Mouse (Mus musculus) forebrain, embryonic 14.5 days (tissue): ENCODE results near the gene Sap30. TPM values are rescaled to one million over a fixed set of nuclear protein-coding genes. Genes with fewer than 3 reads are reported as not detected.
A peak's percentile ranks its signal among the peaks of the same experiment; 100 is the strongest.

Source experiments
- ATAC-seq: fragments of 200-750 bp; cut with Nextera tagmentation; 2 replicates; pipeline ENCODE4 v1.8.0; 2017; ENCODE audit warnings: mild to moderate bottlenecking, moderate library complexity
- DNase-seq: peaks from one replicate; pipeline ENCODE4 v3.0.0-alpha.2; 2015; ENCODE audit warnings: low spot score
- H3K27ac ChIP-seq: fragments of 300-500 bp; sonication (generic); 2 replicates; pipeline ENCODE4 v1.5.1; 2014; ENCODE audit warnings: low read depth, mild to moderate bottlenecking, control low read depth, low read length, moderate library complexity
- H3K27me3 ChIP-seq: fragments of 300-500 bp; sonication (generic); replicated peaks from 2 replicates; pipeline ENCODE4 v1.6.1; 2014; ENCODE audit warnings: low read length, control low read depth, mixed read lengths; ENCODE audit not compliant: control insufficient read depth, insufficient read depth
- H3K36me3 ChIP-seq: fragments of 300-500 bp; sonication (generic); 2 replicates; pipeline ENCODE4 v1.6.1; 2014; ENCODE audit warnings: low read length, control low read depth; ENCODE audit not compliant: control insufficient read depth, insufficient read depth
- H3K4me1 ChIP-seq: fragments of 300-500 bp; sonication (generic); 2 replicates; pipeline ENCODE4 v1.6.1; 2014; ENCODE audit warnings: antibody characterized with exemption, low read length, control low read depth; ENCODE audit not compliant: control insufficient read depth, insufficient read depth
- H3K4me2 ChIP-seq: fragments of 300-500 bp; sonication (generic); 2 replicates; pipeline ENCODE4 v1.6.1; 2014; ENCODE audit warnings: mild to moderate bottlenecking, control low read depth, low read length
- H3K4me3 ChIP-seq: fragments of 300-500 bp; sonication (generic); 2 replicates; pipeline ENCODE4 v1.5.1; 2014; ENCODE audit warnings: low read depth, low read length, control low read depth
- H3K9ac ChIP-seq: fragments of 300-500 bp; sonication (generic); 2 replicates; pipeline ENCODE4 v1.6.1; 2014; ENCODE audit warnings: mild to moderate bottlenecking, low read length, control low read depth, moderate library complexity
- H3K9me3 ChIP-seq: fragments of 300-500 bp; sonication (generic); replicated peaks from 2 replicates; pipeline ENCODE4 v1.6.1; 2016; ENCODE audit warnings: low read length, control low read depth, mixed read lengths; ENCODE audit not compliant: control insufficient read depth
- WGBS: fragments of 180-500 bp; shearing (Covaris S2); extraction: QIAGEN DNeasy Blood & Tissue Kit; methylation state at CpG from one replicate; pipeline ENCODE4 v1.1.7; 2014; 5-methylcytosine and 5-hydroxymethylcytosine counted together
- polyA plus RNA-seq: library from polyadenylated mRNA; unstranded; fragments of >200 nt; fragmentation: Nextera tagmentation; extraction: Ambion mirVana; gene quantifications from 2 replicates; pipeline ENCODE4 v1.2.1, GENCODE M21; 2014

Sap30 gene
- polyA plus RNA-seq, 1 experiment from 2014 or later: 91.1 TPM

DNA sequence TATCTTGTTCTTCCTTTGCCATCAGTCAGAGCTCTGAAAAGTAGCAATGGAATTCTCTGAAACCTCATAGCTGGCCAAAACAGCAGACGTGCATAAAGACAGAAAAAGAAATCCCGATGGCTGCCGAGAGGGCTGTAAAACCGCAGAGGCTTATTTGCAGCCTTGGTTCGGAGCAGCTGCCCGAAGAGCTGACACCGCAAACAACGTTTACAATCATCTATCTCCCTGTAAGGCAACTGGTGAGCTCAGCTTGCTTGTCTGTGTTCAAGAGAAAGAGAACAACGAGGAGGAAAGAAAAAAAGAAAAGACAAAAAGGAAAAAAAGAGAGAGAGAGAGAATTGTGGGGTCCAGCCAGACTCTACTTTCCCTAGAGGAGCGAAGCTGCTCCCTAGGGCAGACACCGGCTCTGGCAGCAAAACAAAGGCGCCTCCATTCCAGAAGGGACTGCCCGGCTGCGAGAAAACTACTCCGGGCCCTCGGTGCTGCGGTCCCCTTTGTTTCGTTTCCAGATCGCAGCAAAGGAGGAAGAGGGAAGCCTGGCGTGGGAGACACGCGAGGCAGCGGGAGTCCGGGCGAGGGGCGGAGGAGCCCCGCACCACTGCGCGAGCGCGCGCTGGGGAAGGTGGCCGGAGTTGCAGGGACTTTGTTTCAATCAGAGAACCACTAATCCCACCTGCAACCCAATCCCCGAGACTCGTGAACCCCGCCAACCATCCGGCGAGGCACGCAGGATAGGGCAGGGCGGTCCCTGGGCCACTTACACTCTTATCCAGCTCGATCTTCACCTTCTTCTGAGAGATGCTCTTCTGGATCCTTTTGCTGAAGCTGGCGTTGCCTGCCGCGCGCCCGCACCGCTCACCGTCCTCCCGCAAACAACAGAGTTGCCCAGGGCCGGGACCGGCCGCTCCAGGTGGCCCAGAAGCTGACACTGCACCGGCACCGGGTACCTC lies 894 bp downstream of the Sap30 start:
- Histone ChIP-seq H3K27me3 (no peaks in the 10 kb centered on the region), H3K27ac (peak overlapping the region; percentile 99), H3K36me3 (peaks cover 14% of the 10 kb centered on the region), H3K4me3 (peak overlapping the region; percentile 92), H3K4me1 (peaks cover 8% of the 10 kb centered on the region), H3K9me3 (no peaks in the 10 kb centered on the region), H3K9ac (peak overlapping the region; percentile 98), H3K4me2 (peak overlapping the region; percentile 67)
- DNase-seq (peak; percentile 73), ATAC-seq (peak; percentile 58)
- under 1% methylated on average over 54 of the region's 54 CpGs for WGBS

DNA sequence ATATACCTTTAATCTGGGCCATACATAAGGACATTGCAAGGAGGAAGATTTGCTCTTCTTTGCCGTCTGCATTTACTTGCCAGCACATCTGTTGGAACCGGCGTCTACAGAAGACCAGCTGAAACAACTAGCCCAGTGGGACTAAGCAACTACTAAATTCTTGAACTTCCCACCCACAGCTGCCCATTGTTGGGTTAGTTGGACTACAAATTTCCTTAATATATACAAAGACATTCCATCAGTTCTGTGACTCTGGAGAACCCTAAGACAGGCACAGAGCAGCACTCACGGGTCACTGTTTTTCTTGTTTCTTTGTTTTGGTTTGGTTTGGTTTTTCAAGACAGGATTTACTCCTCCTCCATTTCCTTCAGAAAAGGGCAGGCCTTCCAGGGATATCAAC lies 7.1 kb downstream of the Sap30 start:
- H3K4me3 ChIP-seq: no peak overlapping the region
- ATAC-seq: no peak
- H3K9ac ChIP-seq: no peak overlapping the region
- H3K4me1 ChIP-seq: peaks cover 6% of the 10 kb centered on the region
- H3K9me3 ChIP-seq: no peaks in the 10 kb centered on the region
- no peaks in the 10 kb centered on the region for H3K27me3 ChIP-seq
- no peak for DNase-seq
- H3K36me3 ChIP-seq: peaks cover 21% of the 10 kb centered on the region
- no peak overlapping the region for H3K27ac ChIP-seq
- WGBS: 85% methylated on average over 4 of the region's 4 CpGs
- no peak overlapping the region for H3K4me2 ChIP-seq

DNA sequence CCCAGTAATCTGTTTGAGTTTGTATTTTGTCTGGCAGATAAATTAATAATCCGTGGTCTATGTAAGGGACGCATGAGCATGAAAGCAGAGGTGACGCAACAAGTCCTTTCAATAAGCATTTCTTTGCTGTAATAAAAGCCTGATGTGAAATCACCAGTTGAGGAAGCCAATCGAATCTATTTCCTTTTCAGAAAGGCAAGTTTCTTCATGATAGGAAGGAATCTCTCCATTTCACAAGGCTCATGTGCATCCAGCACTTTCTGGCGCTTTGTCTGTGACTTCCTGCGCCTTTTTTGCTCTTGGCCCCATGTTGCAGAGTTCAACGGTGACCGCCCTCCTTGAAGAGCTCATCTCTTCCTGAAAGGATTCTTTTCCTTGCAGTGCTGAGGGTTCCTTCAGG lies 8.0 kb downstream of the Sap30 start:
- WGBS: 97% methylated on average over 8 of the region's 8 CpGs
- DNase-seq (no peak), ATAC-seq (no peak)
- H3K4me2 ChIP-seq: no peak overlapping the region
- no peaks in the 10 kb centered on the region for H3K27me3 ChIP-seq
- no peaks in the 10 kb centered on the region for H3K9me3 ChIP-seq
- H3K27ac ChIP-seq: no peak overlapping the region
- H3K4me1 ChIP-seq: no peaks in the 10 kb centered on the region
- no peak overlapping the region for H3K4me3 ChIP-seq
- H3K9ac ChIP-seq: no peak overlapping the region
- peaks cover 21% of the 10 kb centered on the region for H3K36me3 ChIP-seq

DNA sequence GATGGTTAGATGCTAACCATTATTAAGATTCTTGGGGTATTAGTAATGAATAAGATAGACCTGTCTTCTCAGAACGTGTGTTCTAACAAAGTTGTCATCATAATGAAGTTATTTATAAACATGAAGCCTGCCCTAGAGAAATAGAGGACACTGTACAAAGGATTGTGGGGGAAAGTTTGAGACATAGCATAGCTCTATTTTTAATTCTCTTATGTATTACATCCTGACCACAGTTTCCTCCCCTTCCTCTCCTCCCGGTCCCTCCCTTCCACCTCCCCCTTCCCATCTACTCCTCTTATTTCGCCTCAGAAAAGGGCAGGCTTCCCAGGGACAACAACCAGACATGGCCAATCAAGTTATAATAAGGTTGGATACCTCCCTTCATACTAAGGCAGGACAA lies 9.3 kb downstream of the Sap30 start:
- Histone ChIP-seq H3K9me3 (no peaks in the 10 kb centered on the region), H3K4me2 (no peak overlapping the region), H3K4me3 (no peak overlapping the region), H3K36me3 (peaks cover 17% of the 10 kb centered on the region), H3K27me3 (no peaks in the 10 kb centered on the region), H3K4me1 (no peaks in the 10 kb centered on the region), H3K9ac (no peak overlapping the region), H3K27ac (no peak overlapping the region)
- WGBS: 73% methylated on average over 3 of the region's 3 CpGs
- no peak for ATAC-seq
- DNase-seq: no peak

DNA sequence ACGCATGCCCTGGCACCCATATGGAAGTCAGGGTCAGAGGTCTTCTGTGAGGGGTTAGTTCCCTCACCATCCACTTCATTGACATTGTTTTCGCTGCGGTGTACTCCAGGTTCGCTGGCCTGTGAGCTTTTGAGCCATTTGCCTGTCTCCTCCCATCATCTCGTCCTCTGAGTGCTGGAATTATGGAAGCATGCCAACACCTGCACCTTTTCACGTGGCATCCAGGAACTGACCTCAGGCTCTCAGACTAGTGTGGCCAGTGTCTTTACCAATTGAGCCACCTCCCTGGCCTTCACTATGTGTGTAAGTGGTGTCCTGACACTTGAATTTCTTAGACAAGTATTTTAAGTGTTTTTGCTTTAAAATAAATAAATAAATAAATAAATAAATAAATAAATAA lies 13.9 kb downstream of the Sap30 start:
- DNase-seq (no peak), ATAC-seq (no peak)
- no peaks in the 10 kb centered on the region for H3K9me3 ChIP-seq
- H3K27ac ChIP-seq: no peak overlapping the region
- H3K9ac ChIP-seq: no peak overlapping the region
- no peaks in the 10 kb centered on the region for H3K36me3 ChIP-seq
- H3K4me1 ChIP-seq: no peaks in the 10 kb centered on the region
- 75% methylated on average over 6 of the region's 6 CpGs for WGBS
- no peak overlapping the region for H3K4me2 ChIP-seq
- H3K4me3 ChIP-seq: no peak overlapping the region
- H3K27me3 ChIP-seq: no peaks in the 10 kb centered on the region

DNA sequence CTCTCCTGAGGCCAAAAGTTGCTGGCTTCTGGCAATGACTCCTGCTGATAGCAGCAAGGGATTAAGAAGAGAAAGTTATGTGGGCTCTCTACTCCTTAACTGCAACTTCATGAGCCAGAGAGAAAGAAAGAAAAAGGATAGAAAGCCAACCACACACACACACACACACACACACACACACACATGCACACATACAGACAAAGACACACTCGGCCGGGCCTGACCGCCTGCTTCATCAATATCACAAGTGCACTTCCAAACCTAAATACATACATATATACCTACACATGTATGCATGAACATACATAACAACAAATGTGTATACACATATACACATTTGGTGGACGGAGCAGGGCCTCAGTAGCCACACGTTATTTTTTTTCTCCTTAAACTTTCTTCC lies 16.8 kb downstream of the Sap30 start:
- 97% methylated on average over 5 of the region's 5 CpGs for WGBS
- no peak overlapping the region for H3K4me3 ChIP-seq
- no peaks in the 10 kb centered on the region for H3K4me1 ChIP-seq
- no peaks in the 10 kb centered on the region for H3K27me3 ChIP-seq
- no peak overlapping the region for H3K27ac ChIP-seq
- ATAC-seq: no peak
- no peak overlapping the region for H3K9ac ChIP-seq
- no peaks in the 10 kb centered on the region for H3K36me3 ChIP-seq
- no peak overlapping the region for H3K4me2 ChIP-seq
- DNase-seq: no peak
- H3K9me3 ChIP-seq: no peaks in the 10 kb centered on the region

DNA sequence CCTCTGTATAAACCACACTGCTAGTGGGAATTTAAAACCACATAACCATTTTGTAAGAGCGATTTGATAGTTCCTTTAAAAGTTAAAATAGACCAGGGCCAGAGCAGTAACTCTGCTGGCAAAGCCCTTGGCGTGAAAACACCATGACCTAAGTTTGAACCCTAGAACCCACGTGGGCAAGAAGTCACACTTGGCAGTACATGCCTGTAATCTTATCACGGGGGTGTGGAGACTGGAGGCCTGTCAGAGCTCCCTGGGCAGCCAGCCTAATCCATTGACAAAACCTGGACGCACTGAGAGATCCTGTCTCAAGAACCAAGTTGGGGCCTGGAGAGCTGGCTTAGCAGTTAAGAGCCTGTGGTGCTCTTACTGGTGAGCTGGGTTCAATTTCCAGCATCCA lies 19.0 kb downstream of the Sap30 start:
- Histone ChIP-seq H3K36me3 (no peaks in the 10 kb centered on the region), H3K27ac (no peak overlapping the region), H3K4me2 (no peak overlapping the region), H3K9ac (no peak overlapping the region), H3K9me3 (no peaks in the 10 kb centered on the region), H3K4me1 (no peaks in the 10 kb centered on the region), H3K4me3 (no peak overlapping the region), H3K27me3 (no peaks in the 10 kb centered on the region)
- no peak for ATAC-seq
- WGBS: 62% methylated on average over 5 of the region's 5 CpGs
- peak; percentile 16 for DNase-seq

DNA sequence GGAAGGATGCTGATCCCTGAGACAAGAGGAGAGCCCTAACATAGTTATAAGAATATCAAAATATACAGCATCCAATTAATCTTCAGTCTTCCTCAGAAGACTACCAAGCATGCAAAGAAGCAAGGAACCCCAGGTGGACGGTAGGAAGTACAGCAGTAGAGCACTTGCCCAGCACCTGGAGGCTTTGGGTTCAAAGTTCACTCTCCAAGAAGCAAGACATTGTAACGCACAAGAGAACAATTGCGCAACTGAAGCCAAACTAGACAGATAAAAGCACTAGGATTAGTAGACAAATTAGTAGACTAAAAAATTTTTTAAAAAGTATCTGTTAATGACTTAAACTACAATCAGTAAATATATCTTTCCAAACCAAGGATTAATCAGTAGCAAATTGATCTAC lies 23.9 kb downstream of the Sap30 start:
- H3K27me3 ChIP-seq: no peaks in the 10 kb centered on the region
- no peaks in the 10 kb centered on the region for H3K4me1 ChIP-seq
- ATAC-seq: no peak
- no peak for DNase-seq
- H3K9ac ChIP-seq: no peak overlapping the region
- H3K36me3 ChIP-seq: no peaks in the 10 kb centered on the region
- H3K4me2 ChIP-seq: no peak overlapping the region
- H3K27ac ChIP-seq: no peak overlapping the region
- no peak overlapping the region for H3K4me3 ChIP-seq
- H3K9me3 ChIP-seq: no peaks in the 10 kb centered on the region
- WGBS: 94% methylated on average over 3 of the region's 3 CpGs

DNA sequence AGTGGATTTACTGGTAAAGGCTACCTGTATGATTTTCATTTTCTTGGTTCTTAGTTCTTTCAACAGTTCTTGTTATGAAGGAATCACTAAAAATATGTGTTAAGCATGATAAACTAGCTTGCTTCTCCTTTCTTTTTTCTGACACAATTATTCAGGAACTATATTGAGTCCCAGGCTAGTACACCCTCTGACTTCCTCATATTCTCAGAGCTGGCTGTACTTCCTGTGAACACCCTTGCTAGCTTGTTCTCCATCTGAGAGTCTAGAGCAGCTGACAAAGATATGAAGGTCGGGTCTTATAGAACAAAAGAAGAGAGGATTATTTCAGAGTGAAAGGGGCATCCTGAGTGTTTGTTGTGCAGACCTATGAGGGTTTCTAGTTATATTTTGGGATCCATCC lies 24.8 kb downstream of the Sap30 start:
- DNase-seq (no peak), ATAC-seq (no peak)
- H3K9me3 ChIP-seq: no peaks in the 10 kb centered on the region
- H3K4me2 ChIP-seq: no peak overlapping the region
- H3K27ac ChIP-seq: no peak overlapping the region
- no peaks in the 10 kb centered on the region for H3K4me1 ChIP-seq
- WGBS: 63% methylated on average over 1 of the region's 1 CpGs
- H3K27me3 ChIP-seq: no peaks in the 10 kb centered on the region
- H3K36me3 ChIP-seq: no peaks in the 10 kb centered on the region
- no peak overlapping the region for H3K9ac ChIP-seq
- H3K4me3 ChIP-seq: no peak overlapping the region
